Mouse (Mus musculus): Measurements from ENCODE around the gene Lgals3. TPM values are rescaled to one million over a fixed set of nuclear protein-coding genes. Genes with fewer than 3 reads are reported as not detected.

The Lgals3 gene
- total RNA-seq, 2 experiments from 2014 or later: 15.7 to 88.4 TPM

- ATAC-seq (replicated peaks; ENCODE audit: low FRiP score, poor library complexity, severe bottlenecking): no peak
These were observed 51.6 kb downstream of the Lgals3 start for GRCm38 (mm10) chr14:47419034-47419625.

GRCm38 (mm10) chr14:47419723-47420276, 52.2 kb downstream of the Lgals3 start:
- no peak for ATAC-seq (replicated peaks; ENCODE audit: low FRiP score, poor library complexity, severe bottlenecking)

GRCm38 (mm10) chr14:47421606-47422005, 54.1 kb downstream of the Lgals3 start:
- ATAC-seq (replicated peaks; ENCODE audit: low FRiP score, poor library complexity, severe bottlenecking): no peak

GRCm38 (mm10) chr14:47422466-47422865, 54.9 kb downstream of the Lgals3 start:
- no peak for ATAC-seq (replicated peaks; ENCODE audit: low FRiP score, poor library complexity, severe bottlenecking)

- peak; percentile 72; the same call in 1 of the 2 replicates for ATAC-seq (replicated peaks; ENCODE audit: low FRiP score, poor library complexity, severe bottlenecking)
These were observed 65.4 kb downstream of the Lgals3 start for GRCm38 (mm10) chr14:47432987-47433386.

Other genes with a start within 250 kb of the Lgals3 start
- 195 and 197 TPM in 2 replicates for gene Gch1, start 178.3 kb upstream of the Lgals3 start, total RNA-seq (2015; ENCODE audit: low replicate concordance)
- gene Gch1, start 178.3 kb upstream of the Lgals3 start, total RNA-seq (2017; ENCODE audit: low replicate concordance): 146 and 154 TPM in 2 replicates
- 156 and 202 TPM in 2 replicates for gene Wdhd1, start 90.9 kb upstream of the Lgals3 start, total RNA-seq (2015; ENCODE audit: low replicate concordance)
- 329 and 332 TPM in 2 replicates for gene Wdhd1, start 90.9 kb upstream of the Lgals3 start, total RNA-seq (2017; ENCODE audit: low replicate concordance)
- 43.2 and 66.7 TPM in 2 replicates for gene Socs4, start 90.8 kb upstream of the Lgals3 start, total RNA-seq (2015; ENCODE audit: low replicate concordance)
- 44.1 and 47.9 TPM in 2 replicates for gene Socs4, start 90.8 kb upstream of the Lgals3 start, total RNA-seq (2017; ENCODE audit: low replicate concordance)
- 51.9 and 67.5 TPM in 2 replicates for gene Mapk1ip1l, start 69.5 kb upstream of the Lgals3 start, total RNA-seq (2015; ENCODE audit: low replicate concordance)
- 43.9 and 56.0 TPM in 2 replicates for gene Mapk1ip1l, start 69.5 kb upstream of the Lgals3 start, total RNA-seq (2017; ENCODE audit: low replicate concordance)
- gene Dlgap5, start 50.7 kb downstream of the Lgals3 start, total RNA-seq (2015; ENCODE audit: low replicate concordance): 394 and 480 TPM in 2 replicates
- 402 and 449 TPM in 2 replicates for gene Dlgap5, start 50.7 kb downstream of the Lgals3 start, total RNA-seq (2017; ENCODE audit: low replicate concordance)
- gene Fbxo34, start 82.7 kb downstream of the Lgals3 start, total RNA-seq (2015; ENCODE audit: low replicate concordance): 23.9 and 37.8 TPM in 2 replicates
- gene Fbxo34, start 82.7 kb downstream of the Lgals3 start, total RNA-seq (2017; ENCODE audit: low replicate concordance): 54.2 and 68.8 TPM in 2 replicates
- 1.7 and 4.0 TPM in 2 replicates for gene Atg14, start 202.9 kb downstream of the Lgals3 start, total RNA-seq (2015; ENCODE audit: low replicate concordance)
- gene Atg14, start 202.9 kb downstream of the Lgals3 start, total RNA-seq (2017; ENCODE audit: low replicate concordance): 3.5 and 13.0 TPM in 2 replicates

Data from erythroid progenitor cell, adult 5-6 weeks (primary cell).